Mouse (Mus musculus): ENCODE measurements at regions not wholly inside any gene's neighbourhood (a gene's known extent, or its start where the extent isn't known, plus 50 kb on each side); places are given as distances from the start of the nearest gene placed in this dataset.
"Not testable (repeated sequence)": the region's sequence is repeated elsewhere in the genome, so short reads cannot be mapped to it uniquely, and the experiment has no call there.

- H3K27me3 ChIP-seq; CTCF ChIA-PET; ATAC-seq; in situ Hi-C loops (cut with MboI; ENCODE audit: low pct_unique_long_range_greater_than_20kb); POLR2A ChIA-PET; DNase-seq (ENCODE audit: low read depth, low spot score): not testable (repeated sequence)
These were observed 77.8 kb downstream of the BC107364 start for GRCm38 (mm10) chr3:96374343-96374624.

- ATAC-seq; H3K27me3 ChIP-seq; in situ Hi-C loops (cut with MboI; ENCODE audit: low pct_unique_long_range_greater_than_20kb); CTCF ChIA-PET; DNase-seq (ENCODE audit: low read depth, low spot score); POLR2A ChIA-PET: not testable (repeated sequence)
These were observed 78.3 kb downstream of the BC107364 start for GRCm38 (mm10) chr3:96373600-96374342.

- POLR2A ChIA-PET; ATAC-seq; H3K27me3 ChIP-seq; DNase-seq (ENCODE audit: low read depth, low spot score); CTCF ChIA-PET; in situ Hi-C loops (cut with MboI; ENCODE audit: low pct_unique_long_range_greater_than_20kb): not testable (repeated sequence)
These were observed 68.8 kb upstream of the Fcgr1 start for GRCm38 (mm10) chr3:96362581-96362980.

- no peak for DNase-seq (ENCODE audit: low read depth, low spot score)
- H3K27me3 ChIP-seq, result no peaks in the 10 kb centered on the region
- ChIA-PET POLR2A (no interaction called here), CTCF (no interaction called here)
- TF ChIP-seq CTCF (IDR thresholded peaks at IDR 0.05), result no peak
- in situ Hi-C loops (cut with MboI; ENCODE audit: low pct_unique_long_range_greater_than_20kb), result no loop called here
- ATAC-seq, result no peak
These were observed 67.0 kb upstream of the Fcgr1 start for GRCm38 (mm10) chr3:96360816-96361215.

DNA sequence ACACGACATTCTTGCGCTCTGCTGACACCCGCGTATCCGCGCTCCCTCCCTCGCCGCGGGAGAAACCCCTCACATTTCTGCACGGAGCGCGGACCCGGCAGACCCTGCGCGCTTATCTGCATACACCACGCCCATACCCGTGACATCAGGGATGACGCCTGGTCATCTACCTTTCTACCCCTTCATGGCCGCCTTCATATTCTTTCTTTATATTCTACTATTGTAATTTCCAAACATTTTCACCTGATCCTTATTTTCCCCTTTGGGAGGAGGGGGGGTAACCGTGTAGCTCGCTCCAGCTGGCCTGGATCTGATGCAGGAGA lies 66.4 kb upstream of the Fcgr1 start:
- in situ Hi-C loops (cut with MboI; ENCODE audit: low pct_unique_long_range_greater_than_20kb); ATAC-seq; CTCF ChIA-PET; POLR2A ChIA-PET; DNase-seq (ENCODE audit: low read depth, low spot score); H3K27me3 ChIP-seq: not testable (repeated sequence)

- in situ Hi-C loops (cut with MboI; ENCODE audit: low pct_unique_long_range_greater_than_20kb); ATAC-seq; POLR2A ChIA-PET; CTCF ChIA-PET; DNase-seq (ENCODE audit: low read depth, low spot score); H3K27me3 ChIP-seq: not testable (repeated sequence)
These were observed 65.9 kb upstream of the Fcgr1 start for GRCm38 (mm10) chr3:96359507-96360213.

DNA sequence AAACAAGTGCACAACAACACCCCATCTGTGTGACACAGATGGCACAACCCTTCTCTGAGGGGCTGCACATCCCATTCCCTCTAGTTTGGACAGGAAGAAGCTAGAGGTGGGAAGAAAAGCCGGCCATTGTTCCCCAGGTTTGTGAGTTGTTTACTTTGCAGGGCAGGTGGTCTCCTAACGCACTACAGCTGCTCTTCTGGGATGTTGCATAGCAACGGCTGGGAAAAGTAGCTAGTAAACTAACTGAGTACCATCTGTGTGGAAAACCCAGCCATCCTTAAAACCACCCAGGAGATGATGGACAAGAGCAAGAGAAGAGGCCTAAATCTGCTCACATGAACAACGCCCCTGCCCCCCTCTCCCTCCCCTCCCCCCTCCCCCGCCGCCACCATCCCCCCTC lies 57.9 kb upstream of the Fcgr1 start:
- POLR2A ChIA-PET; in situ Hi-C loops (cut with MboI; ENCODE audit: low pct_unique_long_range_greater_than_20kb); H3K27me3 ChIP-seq; ATAC-seq; CTCF ChIA-PET; DNase-seq (ENCODE audit: low read depth, low spot score): not testable (repeated sequence)

DNA sequence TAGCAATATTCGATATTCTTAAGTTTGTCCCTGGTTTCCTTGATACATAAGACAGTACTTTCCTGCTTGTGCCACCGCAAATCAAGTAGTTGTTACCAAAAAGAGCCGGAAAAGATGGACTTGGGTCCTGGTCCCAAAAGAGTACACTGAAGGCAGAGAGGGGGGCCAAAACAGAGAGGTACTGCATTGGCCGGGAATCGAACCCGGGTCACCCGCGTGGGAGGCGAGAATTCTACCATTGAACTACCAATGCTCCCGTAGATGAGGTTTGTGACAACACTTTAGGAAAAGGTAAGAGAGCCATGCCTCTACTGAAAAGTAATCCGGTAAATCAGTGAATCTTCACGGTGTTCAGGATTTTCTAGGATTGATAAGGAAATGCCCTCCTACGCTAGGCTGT lies 57.2 kb upstream of the Fcgr1 start:
- POLR2A ChIA-PET; DNase-seq (ENCODE audit: low read depth, low spot score); H3K27me3 ChIP-seq; CTCF ChIA-PET; in situ Hi-C loops (cut with MboI; ENCODE audit: low pct_unique_long_range_greater_than_20kb); ATAC-seq: not testable (repeated sequence)

DNA sequence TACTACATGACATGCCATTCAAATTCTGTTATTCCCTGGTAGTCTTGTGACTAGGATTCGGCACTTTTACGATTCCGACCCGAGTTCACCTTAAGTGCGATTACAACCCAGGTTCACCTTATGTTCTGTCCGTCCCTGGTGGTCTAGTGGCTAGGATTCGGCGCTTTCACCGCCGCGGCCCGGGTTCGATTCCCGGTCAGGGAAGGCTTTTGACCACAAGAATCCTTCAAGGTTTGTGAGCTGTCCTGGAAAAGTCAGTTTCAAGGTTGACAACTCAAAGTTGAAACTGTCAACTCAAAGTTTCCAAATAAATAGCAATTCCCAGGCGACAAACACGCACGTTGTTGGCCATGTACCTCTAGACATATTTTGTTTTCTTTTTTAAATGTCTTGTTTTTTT lies 52.8 kb upstream of the Fcgr1 start:
- DNase-seq (ENCODE audit: low read depth, low spot score); ATAC-seq; CTCF ChIA-PET; POLR2A ChIA-PET; H3K27me3 ChIP-seq: not testable (repeated sequence)
- in situ Hi-C loops (cut with MboI; ENCODE audit: low pct_unique_long_range_greater_than_20kb), result loop anchor here (25.0 kb wide), 1 partner anchor 766 kb away; no protein-coding TSS in a partner anchor

DNA sequence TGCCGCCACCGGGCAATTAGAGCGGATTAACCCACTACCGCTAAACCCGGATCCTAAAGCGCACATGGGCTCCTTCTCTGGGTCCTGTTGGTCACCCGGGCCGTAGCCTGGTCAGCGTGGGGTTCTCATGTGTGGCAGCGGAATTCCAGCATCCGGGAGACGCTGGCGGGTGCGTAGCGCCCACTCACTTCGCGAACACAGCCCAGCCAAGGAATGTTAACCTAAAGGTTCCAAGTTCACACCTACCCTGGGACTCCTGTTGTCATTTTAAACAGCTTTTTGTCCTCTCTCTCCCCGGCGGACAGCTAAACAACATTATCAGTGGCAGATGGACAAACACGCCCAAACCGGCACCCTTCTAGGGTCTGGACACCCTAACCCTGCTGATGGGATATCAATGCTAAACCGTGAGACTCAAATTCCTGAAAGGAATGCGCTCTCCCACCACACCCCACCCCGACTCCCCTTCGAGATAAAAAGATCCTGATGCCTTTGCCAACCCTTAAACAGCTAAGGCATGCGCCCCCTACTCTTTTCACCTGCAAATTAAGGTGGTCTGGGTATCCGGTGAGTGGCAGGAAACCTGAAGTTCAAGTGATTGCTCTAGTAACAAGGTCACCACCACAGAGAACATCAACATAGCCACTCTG lies 49.8 kb upstream of the Fcgr1 start:
- in situ Hi-C loops (cut with MboI; ENCODE audit: low pct_unique_long_range_greater_than_20kb), result loop anchor here (25.0 kb wide), 1 partner anchor 769 kb away; no protein-coding TSS in a partner anchor
- ATAC-seq, result no peak
- H3K27me3 ChIP-seq, result no peaks in the 10 kb centered on the region

More for the DNA sequence above, 49.8 kb upstream of the Fcgr1 start:
- ChIA-PET CTCF (no interaction called here), POLR2A (no interaction called here)
- TF ChIP-seq CTCF (IDR thresholded peaks at IDR 0.05), result no peak
- DNase-seq (ENCODE audit: low read depth, low spot score), result no peak
